Mouse (Mus musculus) forebrain, embryonic 12.5 days (tissue): Measurements from ENCODE around the gene Slc39a11. TPM values are rescaled to one million over a fixed set of nuclear protein-coding genes. Genes with fewer than 3 reads are reported as not detected.

ENCODE experiments used
- ATAC-seq: fragments of 200-750 bp; cut with Nextera tagmentation; 2 replicates; pipeline ENCODE4 v1.8.0; 2017; ENCODE audit warnings: moderate TSS enrichment; ENCODE audit not compliant: low FRiP score
- H3K27ac ChIP-seq: fragments of 300-500 bp; sonication (generic); 2 replicates; pipeline ENCODE4 v1.5.1; 2016; ENCODE audit warnings: mild to moderate bottlenecking
- H3K27me3 ChIP-seq: fragments of 300-500 bp; sonication (generic); 2 replicates; pipeline ENCODE4 v1.6.1; 2016; ENCODE audit warnings: mild to moderate bottlenecking
- H3K36me3 ChIP-seq: fragments of 300-500 bp; sonication (generic); replicated peaks from 2 replicates; pipeline ENCODE4 v1.6.1; 2016; ENCODE audit warnings: mild to moderate bottlenecking
- H3K4me1 ChIP-seq: fragments of 300-500 bp; sonication (generic); 2 replicates; pipeline ENCODE4 v1.6.1; 2016
- H3K4me2 ChIP-seq: fragments of 300-500 bp; sonication (generic); 2 replicates; pipeline ENCODE4 v1.6.1; 2016; ENCODE audit warnings: mild to moderate bottlenecking, moderate library complexity
- H3K4me3 ChIP-seq: fragments of 300-500 bp; sonication (generic); replicated peaks from 2 replicates; pipeline ENCODE4 v1.5.1; 2016; ENCODE audit warnings: mild to moderate bottlenecking
- H3K9ac ChIP-seq: fragments of 300-500 bp; sonication (generic); 2 replicates; pipeline ENCODE4 v1.6.1; 2016; ENCODE audit warnings: mild to moderate bottlenecking
- H3K9me3 ChIP-seq: fragments of 300-500 bp; sonication (generic); 2 replicates; pipeline ENCODE4 v1.6.1; 2016
- WGBS: fragments of 180-500 bp; shearing (Covaris S2); methylation state at CpG from one replicate; pipeline ENCODE4 v1.1.7; 2016; 5-methylcytosine and 5-hydroxymethylcytosine counted together
- polyA plus RNA-seq: library from polyadenylated mRNA; unstranded; fragments of >200 nt; fragmentation: Nextera tagmentation; extraction: Ambion mirVana; gene quantifications from 2 replicates; pipeline ENCODE4 v1.2.1, GENCODE M21; 2016

Slc39a11 gene
- polyA plus RNA-seq, 1 experiment from 2014 or later: 25.1 TPM

- no peak for ATAC-seq
- WGBS: 64% methylated on average over 15 of the region's 15 CpGs
- no peaks in the 10 kb centered on the region for H3K36me3 ChIP-seq
- peak overlapping the region; percentile 42; the same call in 1 of the 2 replicates for H3K27ac ChIP-seq
- no peak overlapping the region for H3K4me2 ChIP-seq
- H3K9ac ChIP-seq: no peak overlapping the region
- no peak overlapping the region for H3K4me3 ChIP-seq
- no peaks in the 10 kb centered on the region for H3K9me3 ChIP-seq
- H3K27me3 ChIP-seq: no peaks in the 10 kb centered on the region
- peaks cover 12% of the 10 kb centered on the region for H3K4me1 ChIP-seq
Measured at GRCm38 (mm10) chr11:113418921-113419655, 230.8 kb downstream of the Slc39a11 start.

GRCm38 (mm10) chr11:113417948-113418347 lies 231.9 kb downstream of the Slc39a11 start:
- ATAC-seq: no peak
- Histone ChIP-seq H3K9ac (no peak overlapping the region), H3K27me3 (no peaks in the 10 kb centered on the region), H3K9me3 (no peaks in the 10 kb centered on the region), H3K27ac (no peak overlapping the region), H3K4me2 (no peak overlapping the region), H3K4me1 (peaks cover 12% of the 10 kb centered on the region), H3K36me3 (no peaks in the 10 kb centered on the region), H3K4me3 (no peak overlapping the region)
- 89% methylated on average over 4 of the region's 4 CpGs for WGBS

GRCm38 (mm10) chr11:113412545-113412944 lies 237.3 kb downstream of the Slc39a11 start:
- Histone ChIP-seq H3K9me3 (no peaks in the 10 kb centered on the region), H3K36me3 (no peaks in the 10 kb centered on the region), H3K27ac (no peak overlapping the region), H3K4me2 (no peak overlapping the region), H3K4me1 (no peaks in the 10 kb centered on the region), H3K4me3 (no peak overlapping the region), H3K27me3 (no peaks in the 10 kb centered on the region), H3K9ac (no peak overlapping the region)
- WGBS: 85% methylated on average over 4 of the region's 4 CpGs
- no peak for ATAC-seq

- Histone ChIP-seq H3K4me1 (no peaks in the 10 kb centered on the region), H3K4me2 (no peak overlapping the region), H3K9ac (no peak overlapping the region), H3K4me3 (no peak overlapping the region), H3K36me3 (no peaks in the 10 kb centered on the region), H3K27me3 (no peaks in the 10 kb centered on the region), H3K9me3 (no peaks in the 10 kb centered on the region), H3K27ac (no peak overlapping the region)
- no peak for ATAC-seq
- 71% methylated on average over 10 of the region's 10 CpGs for WGBS
Measured at GRCm38 (mm10) chr11:113411798-113412197, 238.1 kb downstream of the Slc39a11 start.

- WGBS: 95% methylated on average over 9 of the region's 9 CpGs
- no peak overlapping the region for H3K4me3 ChIP-seq
- H3K27me3 ChIP-seq: no peaks in the 10 kb centered on the region
- H3K9me3 ChIP-seq: no peaks in the 10 kb centered on the region
- no peaks in the 10 kb centered on the region for H3K36me3 ChIP-seq
- no peak overlapping the region for H3K9ac ChIP-seq
- no peak overlapping the region for H3K27ac ChIP-seq
- H3K4me1 ChIP-seq: no peaks in the 10 kb centered on the region
- no peak for ATAC-seq
- no peak overlapping the region for H3K4me2 ChIP-seq
Measured at GRCm38 (mm10) chr11:113409121-113409520, 240.8 kb downstream of the Slc39a11 start.

- Histone ChIP-seq H3K9ac (no peak overlapping the region), H3K4me3 (no peak overlapping the region), H3K27ac (no peak overlapping the region), H3K4me2 (no peak overlapping the region), H3K27me3 (no peaks in the 10 kb centered on the region), H3K9me3 (no peaks in the 10 kb centered on the region), H3K4me1 (no peaks in the 10 kb centered on the region), H3K36me3 (no peaks in the 10 kb centered on the region)
- ATAC-seq: no peak
- WGBS: 95% methylated on average over 4 of the region's 4 CpGs
Measured at GRCm38 (mm10) chr11:113407474-113407873, 242.4 kb downstream of the Slc39a11 start.

GRCm38 (mm10) chr11:113400868-113401267 lies 249.0 kb downstream of the Slc39a11 start:
- Histone ChIP-seq H3K4me2 (no peak overlapping the region), H3K9me3 (peaks cover 11% of the 10 kb centered on the region), H3K27me3 (no peaks in the 10 kb centered on the region), H3K4me1 (peaks cover 8% of the 10 kb centered on the region), H3K4me3 (no peak overlapping the region), H3K9ac (no peak overlapping the region), H3K36me3 (peaks cover 8% of the 10 kb centered on the region; the same call in 1 of the 2 replicates), H3K27ac (no peak overlapping the region)
- no peak for ATAC-seq
- 94% methylated on average over 4 of the region's 4 CpGs for WGBS

GRCm38 (mm10) chr11:113399601-113400000 lies 250.3 kb downstream of the Slc39a11 start:
- Histone ChIP-seq H3K4me3 (no peak overlapping the region), H3K27ac (no peak overlapping the region), H3K27me3 (no peaks in the 10 kb centered on the region), H3K4me2 (no peak overlapping the region), H3K36me3 (peaks cover 8% of the 10 kb centered on the region; the same call in 1 of the 2 replicates), H3K4me1 (peaks cover 12% of the 10 kb centered on the region), H3K9ac (no peak overlapping the region), H3K9me3 (peaks cover 11% of the 10 kb centered on the region)
- 91% methylated on average over 11 of the region's 11 CpGs for WGBS
- no peak for ATAC-seq

- no peak overlapping the region for H3K27ac ChIP-seq
- H3K4me1 ChIP-seq: peaks cover 30% of the 10 kb centered on the region
- ATAC-seq: no peak
- no peaks in the 10 kb centered on the region for H3K27me3 ChIP-seq
- H3K36me3 ChIP-seq: peaks cover 8% of the 10 kb centered on the region; the same call in 1 of the 2 replicates
- WGBS: 68% methylated on average over 1 of the region's 1 CpGs
- no peak overlapping the region for H3K4me2 ChIP-seq
- H3K9ac ChIP-seq: no peak overlapping the region
- no peak overlapping the region for H3K4me3 ChIP-seq
- H3K9me3 ChIP-seq: peaks cover 11% of the 10 kb centered on the region
Measured at GRCm38 (mm10) chr11:113397394-113397793, 252.5 kb downstream of the Slc39a11 start.

GRCm38 (mm10) chr11:113393366-113394150 lies 256.3 kb downstream of the Slc39a11 start:
- peaks cover 11% of the 10 kb centered on the region for H3K9me3 ChIP-seq
- ATAC-seq: no peak; the same call in 1 of the 2 replicates
- H3K4me2 ChIP-seq: no peak overlapping the region
- WGBS: 72% methylated on average over 23 of the region's 23 CpGs
- peaks cover 56% of the 10 kb centered on the region for H3K4me1 ChIP-seq
- H3K4me3 ChIP-seq: no peak overlapping the region
- H3K27me3 ChIP-seq: no peaks in the 10 kb centered on the region
- H3K27ac ChIP-seq: peak overlapping the region; percentile 54
- no peak overlapping the region for H3K9ac ChIP-seq
- peaks cover 8% of the 10 kb centered on the region; the same call in 1 of the 2 replicates for H3K36me3 ChIP-seq

- no peaks in the 10 kb centered on the region for H3K9me3 ChIP-seq
- no peak overlapping the region for H3K9ac ChIP-seq
- no peaks in the 10 kb centered on the region for H3K36me3 ChIP-seq
- WGBS: 90% methylated on average over 12 of the region's 12 CpGs
- H3K4me2 ChIP-seq: no peak overlapping the region
- peaks cover 56% of the 10 kb centered on the region for H3K4me1 ChIP-seq
- H3K27me3 ChIP-seq: no peaks in the 10 kb centered on the region
- H3K4me3 ChIP-seq: no peak overlapping the region
- H3K27ac ChIP-seq: no peak overlapping the region
- no peak for ATAC-seq
Measured at GRCm38 (mm10) chr11:113391664-113392063, 258.2 kb downstream of the Slc39a11 start.

- WGBS: 23% methylated on average over 6 of the region's 6 CpGs
- no peaks in the 10 kb centered on the region for H3K36me3 ChIP-seq
- H3K27me3 ChIP-seq: no peaks in the 10 kb centered on the region
- ATAC-seq: peak; percentile 69; the same call in 1 of the 2 replicates
- H3K4me3 ChIP-seq: no peak overlapping the region
- H3K9me3 ChIP-seq: no peaks in the 10 kb centered on the region
- no peak overlapping the region for H3K9ac ChIP-seq
- H3K27ac ChIP-seq: no peak overlapping the region
- H3K4me2 ChIP-seq: peak overlapping the region; percentile 2; the same call in 1 of the 2 replicates
- peaks cover 52% of the 10 kb centered on the region for H3K4me1 ChIP-seq
Measured at GRCm38 (mm10) chr11:113389637-113390036, 260.2 kb downstream of the Slc39a11 start.
